Mouse (Mus musculus) mesoderm, embryonic 11.5 days (tissue): ENCODE measurements around the gene Olfr569.

Experiments used
- DNase-seq: peaks from one replicate; pipeline ENCODE4 v3.0.0-alpha.2; 2012; ENCODE audit warnings: low read depth, low spot score

The Olfr569 gene

GRCm38 (mm10) chr7:102890782-102891181 is at the start of gene Olfr569:
Gene Olfr569, minus strand, starts transcription at chr7:102890882.
- DNase-seq = no peak

GRCm38 (mm10) chr7:102927105-102927504 is 36.4 kb upstream of the Olfr569 start:
- DNase-seq = no peak

GRCm38 (mm10) chr7:102924109-102924508 is 33.4 kb upstream of the Olfr569 start, which contains the start of gene Olfr572:
Gene Olfr572, plus strand, starts transcription at chr7:102924409.
- no peak for DNase-seq

- DNase-seq = peak; percentile 62
Observed at GRCm38 (mm10) chr7:102919632-102920031, 28.9 kb upstream of the Olfr569 start.

GRCm38 (mm10) chr7:102917032-102917875 is 26.6 kb upstream of the Olfr569 start, which contains the start of gene Olfr571:
Gene Olfr571, minus strand, starts transcription at chr7:102917536.
- peak; percentile 29 for DNase-seq

- no peak for DNase-seq
Observed at GRCm38 (mm10) chr7:102916405-102916804, 25.7 kb upstream of the Olfr569 start.

GRCm38 (mm10) chr7:102915261-102915660 is 24.6 kb upstream of the Olfr569 start:
- no peak for DNase-seq

- DNase-seq = no peak
Observed at GRCm38 (mm10) chr7:102876822-102877221, 13.9 kb downstream of the Olfr569 start, which contains the start of gene Olfr568. Gene Olfr568, plus strand, starts transcription at chr7:102877122.

- DNase-seq = no peak
Observed at GRCm38 (mm10) chr7:102858665-102859064, 32.0 kb downstream of the Olfr569 start, which contains the start of gene Olfr566. Gene Olfr566, minus strand, starts transcription at chr7:102858765.

GRCm38 (mm10) chr7:102855807-102856206 is 34.9 kb downstream of the Olfr569 start:
- no peak for DNase-seq
